Mouse (Mus musculus) MEL (cell line): ENCODE results near the gene Ebf3. TPM values are rescaled to one million over a fixed set of nuclear protein-coding genes. Genes with fewer than 3 reads are reported as not detected.

Experiments used
- DNase-seq: peaks from one replicate; pipeline ENCODE4 v3.0.0; 2011; ENCODE audit warnings: low read depth, low spot score
- H3K27ac ChIP-seq: 2 replicates; pipeline ENCODE4 v1.5.1; 2012; ENCODE audit warnings: low read depth, mild to moderate bottlenecking, control low read depth, low read length, moderate library complexity; ENCODE audit not compliant: control insufficient read depth
- H3K27me3 ChIP-seq, 2 experiments: fragments of 150-350 bp in 1 of 2; sonication (generic) in 1 of 2; 2 replicates each; pipeline ENCODE4 v1.6.1; 2012; ENCODE audit warnings: low read length in 2 of 2, mild to moderate bottlenecking in 2 of 2, improper control_type of control experiment in 1 of 2, moderate library complexity in 1 of 2; ENCODE audit not compliant: insufficient read depth in 2 of 2, control insufficient read depth in 1 of 2
- H3K36me3 ChIP-seq, 2 experiments: 2 replicates each; pipeline ENCODE4 v1.6.1; 2012 to 2014; ENCODE audit warnings: low read length in 2 of 2, improper control_type of control experiment in 1 of 2, inconsistent platforms in 1 of 2, mild to moderate bottlenecking in 1 of 2; ENCODE audit not compliant: insufficient read depth in 2 of 2, control insufficient read depth in 1 of 2
- H3K4me1 ChIP-seq, 2 experiments: fragments of 150-350 bp in 1 of 2; sonication (generic) in 1 of 2; 2 replicates each; pipeline ENCODE4 v1.6.1; 2012; ENCODE audit warnings: low read length in 2 of 2, improper control_type of control experiment in 1 of 2, mild to moderate bottlenecking in 1 of 2; ENCODE audit not compliant: insufficient read depth in 2 of 2, control insufficient read depth in 1 of 2
- H3K4me3 ChIP-seq, 2 experiments: fragments of 150-350 bp in 1 of 2; sonication (generic) in 1 of 2; 2 replicates each; pipeline ENCODE4 v1.5.1; 2012; ENCODE audit warnings: low read depth in 2 of 2, low read length in 2 of 2, mild to moderate bottlenecking in 2 of 2, moderate library complexity in 2 of 2, control low read depth in 1 of 2, improper control_type of control experiment in 1 of 2; ENCODE audit not compliant: control insufficient read depth in 1 of 2, insufficient read depth in 1 of 2
- H3K79me2 ChIP-seq: 2 replicates; pipeline ENCODE4 v1.6.1; 2012; ENCODE audit warnings: mild to moderate bottlenecking, low read length, moderate library complexity; ENCODE audit not compliant: control insufficient read depth, poor library complexity, insufficient read depth
- H3K9ac ChIP-seq: 2 replicates; pipeline ENCODE4 v1.6.1; 2012; ENCODE audit warnings: low read depth, mild to moderate bottlenecking, control low read depth, low read length, moderate library complexity; ENCODE audit not compliant: control insufficient read depth, poor library complexity, severe bottlenecking
- H3K9me3 ChIP-seq: fragments of 150-350 bp; sonication (generic); replicated peaks from 2 replicates; pipeline ENCODE4 v1.6.1; 2012; ENCODE audit warnings: mild to moderate bottlenecking, low read length, improper control_type of control experiment, moderate library complexity; ENCODE audit not compliant: insufficient read depth
- BHLHE40 ChIP-seq: IDR thresholded peaks from 2 replicates; pipeline ENCODE4 v1.6.1; 2012; ENCODE audit warnings: low read depth, mild to moderate bottlenecking, inconsistent platforms, low read length, improper control_type of control experiment, borderline replicate concordance
- CHD1 ChIP-seq: IDR thresholded peaks from 2 replicates; pipeline ENCODE4 v1.6.1; 2012; ENCODE audit warnings: low read depth, mild to moderate bottlenecking, inconsistent platforms, low read length, improper control_type of control experiment
- CHD2 ChIP-seq: IDR thresholded peaks from 2 replicates; pipeline ENCODE4 v1.6.1; 2011; ENCODE audit warnings: low read length, improper control_type of control experiment
- CTCF ChIP-seq, 3 experiments: IDR thresholded peaks in 2 of 3; conservative IDR thresholded peaks in 1 of 3; 2 replicates each; pipeline ENCODE4 v1.5.1; 2011 to 2012; ENCODE audit warnings: low read length in 3 of 3, low read depth in 2 of 3, mild to moderate bottlenecking in 2 of 3, improper control_type of control experiment in 1 of 3, inconsistent platforms in 1 of 3, mixed read lengths in 1 of 3, moderate library complexity in 1 of 3; ENCODE audit not compliant: control insufficient read depth in 1 of 3, insufficient read depth in 1 of 3, poor library complexity in 1 of 3, severe bottlenecking in 1 of 3
- E2F4 ChIP-seq: IDR thresholded peaks from 2 replicates; pipeline ENCODE4 v1.6.1; 2011; ENCODE audit warnings: low read depth, low read length, improper control_type of control experiment, borderline replicate concordance
- EP300 ChIP-seq, 2 experiments: IDR thresholded peaks; 2 replicates each; pipeline ENCODE4 v1.6.1; 2011; ENCODE audit warnings: improper control_type of control experiment in 2 of 2, low read length in 2 of 2, low read depth in 1 of 2, mild to moderate bottlenecking in 1 of 2
- GATA1 ChIP-seq: IDR thresholded peaks from 2 replicates; pipeline ENCODE4 v1.6.1; 2011; ENCODE audit warnings: low read depth, low read length, improper control_type of control experiment
- KAT2A ChIP-seq: conservative IDR thresholded peaks from 2 replicates; pipeline ENCODE4 v1.6.1; 2012; ENCODE audit warnings: low read depth, low read length, improper control_type of control experiment, inconsistent platforms
- MAX ChIP-seq: IDR thresholded peaks from 2 replicates; pipeline ENCODE4 v1.6.1; 2011; ENCODE audit warnings: low read length, improper control_type of control experiment
- MAZ ChIP-seq: IDR thresholded peaks from 2 replicates; pipeline ENCODE4 v1.6.1; 2012; ENCODE audit warnings: low read depth, mild to moderate bottlenecking, inconsistent platforms, low read length, improper control_type of control experiment
- MEF2A ChIP-seq: IDR thresholded peaks from 2 replicates; pipeline ENCODE4 v1.6.1; 2014; ENCODE audit warnings: low read depth, mild to moderate bottlenecking, inconsistent platforms, low read length, improper control_type of control experiment; ENCODE audit not compliant: poor library complexity, insufficient replicate concordance, severe bottlenecking; ENCODE audit errors: extremely low read depth
- MYB ChIP-seq: IDR thresholded peaks from 2 replicates; pipeline ENCODE4 v1.6.1; 2011; ENCODE audit warnings: mild to moderate bottlenecking, low read depth, low read length, improper control_type of control experiment
- NELFE ChIP-seq: IDR thresholded peaks from 2 replicates; pipeline ENCODE4 v1.6.1; 2011; ENCODE audit warnings: low read depth, low read length, improper control_type of control experiment
- NRF1 ChIP-seq: IDR thresholded peaks from 2 replicates; pipeline ENCODE4 v1.6.1; 2014; ENCODE audit warnings: low read depth, mild to moderate bottlenecking, inconsistent platforms, low read length, improper control_type of control experiment, moderate library complexity; ENCODE audit not compliant: poor library complexity, insufficient read depth, severe bottlenecking
- POLR2A ChIP-seq, 2 experiments: IDR thresholded peaks; 2 replicates each; pipeline ENCODE4 v1.6.1; 2011 to 2012; ENCODE audit warnings: low read length in 2 of 2, mild to moderate bottlenecking in 2 of 2, control low read depth in 1 of 2, improper control_type of control experiment in 1 of 2, low read depth in 1 of 2, moderate library complexity in 1 of 2; ENCODE audit not compliant: control insufficient read depth in 1 of 2, insufficient read depth in 1 of 2, poor library complexity in 1 of 2
- POLR2AphosphoS2 ChIP-seq: IDR thresholded peaks from 2 replicates; pipeline ENCODE4 v1.6.1; 2011; ENCODE audit warnings: low read length, improper control_type of control experiment
- POLR2AphosphoS5 ChIP-seq: IDR thresholded peaks from 2 replicates; pipeline ENCODE4 v1.6.1; 2012; ENCODE audit warnings: low read depth, borderline replicate concordance, mild to moderate bottlenecking, inconsistent platforms, low read length, moderate library complexity, mixed read lengths
- RCOR1 ChIP-seq: IDR thresholded peaks from 2 replicates; pipeline ENCODE4 v1.6.1; 2012; ENCODE audit warnings: low read depth, mild to moderate bottlenecking, inconsistent platforms, low read length, improper control_type of control experiment
- TAL1 ChIP-seq: IDR thresholded peaks from 2 replicates; pipeline ENCODE4 v1.6.1; 2012; ENCODE audit warnings: mild to moderate bottlenecking, inconsistent platforms, low read length, moderate library complexity, mixed read lengths
- USF1 ChIP-seq: IDR thresholded peaks from 2 replicates; pipeline ENCODE4 v1.6.1; 2014; ENCODE audit warnings: low read depth, mild to moderate bottlenecking, inconsistent platforms, low read length, improper control_type of control experiment, moderate library complexity
- ZC3H11A ChIP-seq: IDR thresholded peaks from 2 replicates; pipeline ENCODE4 v1.6.1; 2012; ENCODE audit warnings: low read depth, mild to moderate bottlenecking, inconsistent platforms, low read length, improper control_type of control experiment
- ZKSCAN1 ChIP-seq: IDR thresholded peaks from 2 replicates; pipeline ENCODE4 v1.6.1; 2012; ENCODE audit warnings: low read depth, mild to moderate bottlenecking, inconsistent platforms, low read length, improper control_type of control experiment, moderate library complexity
- ZMIZ1 ChIP-seq: IDR thresholded peaks from 2 replicates; pipeline ENCODE4 v1.6.1; 2012; ENCODE audit warnings: low read depth, mild to moderate bottlenecking, inconsistent platforms, low read length, improper control_type of control experiment, moderate library complexity
- polyA plus RNA-seq, 2 experiments: library from polyadenylated mRNA; stranded (reverse) in 1 of 2; unstranded in 1 of 2; fragments of >175 nt in 1 of 2; fragments of >200 nt in 1 of 2; gene quantifications; 2 replicates each; pipeline versions ENCODE4 v1.2.1 to v1.2.4; 2012; ENCODE audit warnings: low replicate concordance in 2 of 2, low read depth in 1 of 2; ENCODE audit not compliant: insufficient read length in 2 of 2, insufficient read depth in 1 of 2, missing spikeins in 1 of 2
- total RNA-seq: library from RNA; depleted of rRNA; stranded (reverse); fragments of 300-350 nt; gene quantifications from 2 replicates; pipeline ENCODE4 v1.2.3, GENCODE M21; 2012

Ebf3 gene
- total and polyA plus RNA-seq, 3 experiments: not detected

GRCm38 (mm10) chr7:137318924-137319885 lies 5.0 kb upstream of the Ebf3 start:
- no peak for DNase-seq
- no peak overlapping the region for H3K9ac ChIP-seq
- H3K9me3 ChIP-seq: no peaks in the 10 kb centered on the region
- no peaks in the 10 kb centered on the region for H3K4me1 ChIP-seq
- H3K27me3 ChIP-seq: no peaks in the 10 kb centered on the region
- no peak overlapping the region for H3K27ac ChIP-seq
- no peaks in the 10 kb centered on the region for H3K36me3 ChIP-seq
- TF ChIP-seq NRF1 (no peak), E2F4 (no peak), MAX (no peak), NELFE (no peak), CTCF (IDR thresholded peaks at IDR 0.05 in 2 of 3, conservative IDR thresholded peaks at IDR 0.05 in 1 of 3; ENCODE audit: control insufficient read depth in 1 of 3, insufficient read depth in 1 of 3, low read depth in 2 of 3, low read length in 3 of 3, poor library complexity in 1 of 3, severe bottlenecking in 1 of 3) (no peak), ZC3H11A (no peak), TAL1 (no peak), ZKSCAN1 (no peak), USF1 (no peak), BHLHE40 (no peak), POLR2A (IDR thresholded peaks at IDR 0.05; ENCODE audit: control insufficient read depth in 1 of 2, insufficient read depth in 1 of 2, low read depth in 1 of 2, low read length in 2 of 2, poor library complexity in 1 of 2) (no peak), POLR2AphosphoS2 (no peak), EP300 (IDR thresholded peaks at IDR 0.05; ENCODE audit: low read depth in 1 of 2, low read length in 2 of 2) (no peak), RCOR1 (no peak), MAZ (no peak), ZMIZ1 (no peak), CHD1 (no peak), MYB (no peak)
- TF ChIP-seq, all 39 proteins: peak for 0
- no peak overlapping the region for H3K4me3 ChIP-seq
- H3K79me2 ChIP-seq: no peaks in the 10 kb centered on the region

GRCm38 (mm10) chr7:137318383-137318775 lies 4.1 kb upstream of the Ebf3 start:
- Histone ChIP-seq H3K36me3 (no peaks in the 10 kb centered on the region), H3K27me3 (no peaks in the 10 kb centered on the region), H3K9me3 (no peaks in the 10 kb centered on the region), H3K4me3 (no peak overlapping the region), H3K27ac (no peak overlapping the region), H3K9ac (no peak overlapping the region), H3K79me2 (no peaks in the 10 kb centered on the region), H3K4me1 (no peaks in the 10 kb centered on the region)
- no peak for TF ChIP-seq E2F4
- TF ChIP-seq MEF2A: no peak
- no peak for TF ChIP-seq ZKSCAN1
- TF ChIP-seq POLR2AphosphoS2: no peak
- no peak for TF ChIP-seq KAT2A
- no peak for TF ChIP-seq ZMIZ1
- TF ChIP-seq CHD2: no peak
- TF ChIP-seq GATA1: no peak
- TF ChIP-seq POLR2AphosphoS5: no peak
- DNase-seq: no peak
